8 mouse cellular contexts compared by ENCODE assay signal in the genomic region with DNA sequence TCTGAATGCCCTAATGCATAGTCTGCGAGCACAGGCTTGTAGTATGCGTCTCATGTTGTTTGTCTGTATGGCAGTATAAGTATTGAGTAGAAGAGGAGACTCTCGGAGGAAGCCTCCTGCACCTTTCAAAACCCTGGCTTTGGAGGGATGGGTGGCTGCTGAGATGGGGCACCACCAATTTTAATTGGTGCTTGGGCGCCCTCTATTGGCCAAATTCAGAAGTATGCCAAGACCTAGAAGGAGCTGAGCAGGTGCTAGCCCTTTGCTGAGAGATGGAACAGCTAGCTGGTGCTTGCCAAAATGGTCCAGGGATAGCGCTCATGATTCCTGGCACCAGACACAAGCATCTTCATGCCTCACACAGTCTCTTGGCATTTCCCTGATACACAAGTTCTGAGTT. TPM values are rescaled to one million over a fixed set of nuclear protein-coding genes. Genes with fewer than 3 reads are reported as not detected.
DNase-seq lines count a peak whose midpoint lies in the region; ATAC-seq lines count a peak whose summit lies in the region.

No protein-coding gene starts in this region.

- WGBS in lung, embryonic 15.5 days = 23% methylated on average over 5 of the region's 5 CpGs

- H3K9me3 ChIP-seq in lung, embryonic 15.5 days = no peaks in the 10 kb centered on the region

- no peak overlapping the region for H3K4me2 ChIP-seq in lung, embryonic 15.5 days

- H3K36me3 ChIP-seq in lung, embryonic 15.5 days = no peaks in the 10 kb centered on the region

- ATAC-seq in common myeloid progenitor, adult 5-6 weeks (replicated peaks; ENCODE audit: low read depth, poor library complexity, severe bottlenecking) = peak; percentile 67
- no peak for ATAC-seq in lung, embryonic 15.5 days (ENCODE audit: borderline replicate concordance, extremely low read depth, low FRiP score, low TSS enrichment)

- peak overlapping the region; percentile 95 for H3K27ac ChIP-seq in lung, embryonic 15.5 days

- H3K4me1 ChIP-seq in lung, embryonic 15.5 days = peaks cover 71% of the 10 kb centered on the region

- H3K27me3 ChIP-seq in lung, embryonic 15.5 days = no peaks in the 10 kb centered on the region

- DNase-seq in CD4-positive, CD25-positive, alpha-beta regulatory T cell, adult 2 months (ENCODE audit: low read depth, low spot score) = peak; percentile 91
- DNase-seq in adipocyte (ENCODE audit: low spot score) = peak; percentile 86
- peak; percentile 91 for DNase-seq in heart, adult 8-10 months (ENCODE audit: low spot score)
- DNase-seq in kidney, postnatal 36 days = peak; percentile 81 to 93
- DNase-seq in retina, postnatal 7 days (ENCODE audit: low read depth, low spot score) = peak; percentile 65
- DNase-seq in thymus, postnatal 36 days = peak; percentile 84 to 88

- no peak overlapping the region for H3K4me3 ChIP-seq in lung, embryonic 15.5 days

- H3K9ac ChIP-seq in lung, embryonic 15.5 days = no peak overlapping the region

RNA-seq across cellular contexts. Expression of gene Naglu, which starts 12.0 kb away (rescaled TPM):
- total RNA-seq in common myeloid progenitor, adult 5-6 weeks (2017) = 4.5 and 8.3 TPM in 2 replicates
- 10 to 100 TPM in 1 of 4 experiments, 1 to 10 TPM in 3; 7.3 to 10.1 (median 7.8) TPM for total RNA-seq in heart, adult 8-10 months (2022)
- 20.4 and 22.5 TPM in 2 replicates for polyA plus RNA-seq in lung, embryonic 15.5 days (2015; fragmentation: Nextera tagmentation; extraction: Ambion mirVana)

RNA-seq across cellular contexts. Expression of gene Hsd17b1, which starts 20.4 kb away (rescaled TPM):
- total RNA-seq in common myeloid progenitor, adult 5-6 weeks (2017) = 1.2 TPM in 1 of 2 replicates, not detected in the other
- 1 to 10 TPM in 1 of 4 experiments, under 1 TPM in 3; 0.22 to 1.5 (median 0.52) TPM for total RNA-seq in heart, adult 8-10 months (2022)
- 0.11 and 0.15 TPM in 2 replicates for polyA plus RNA-seq in lung, embryonic 15.5 days (2015; fragmentation: Nextera tagmentation; extraction: Ambion mirVana)

RNA-seq across cellular contexts. Expression of gene Coasy, which starts 24.5 kb away (rescaled TPM):
- 13.3 and 23.2 TPM in 2 replicates for total RNA-seq in common myeloid progenitor, adult 5-6 weeks (2017)
- 10 to 100 TPM; 14.5 to 21.0 (median 17.6) TPM for total RNA-seq in heart, adult 8-10 months (2022)
- 42.8 and 43.2 TPM in 2 replicates for polyA plus RNA-seq in lung, embryonic 15.5 days (2015; fragmentation: Nextera tagmentation; extraction: Ambion mirVana)

RNA-seq across cellular contexts. Expression of gene Mlx, which starts 29.2 kb away (rescaled TPM):
- 30.0 and 31.1 TPM in 2 replicates for total RNA-seq in common myeloid progenitor, adult 5-6 weeks (2017)
- 10 to 100 TPM; 15.5 to 24.4 (median 20.0) TPM for total RNA-seq in heart, adult 8-10 months (2022)
- polyA plus RNA-seq in lung, embryonic 15.5 days (2015; fragmentation: Nextera tagmentation; extraction: Ambion mirVana) = 43.4 and 54.1 TPM in 2 replicates

RNA-seq across cellular contexts. Expression of gene Psmc3ip, which starts 37.4 kb away (rescaled TPM):
- total RNA-seq in common myeloid progenitor, adult 5-6 weeks (2017) = 46.7 and 57.6 TPM in 2 replicates
- total RNA-seq in heart, adult 8-10 months (2022) = 1 to 10 TPM; 2.3 to 3.1 (median 2.8) TPM
- polyA plus RNA-seq in lung, embryonic 15.5 days (2015; fragmentation: Nextera tagmentation; extraction: Ambion mirVana) = 35.1 and 37.5 TPM in 2 replicates
